Mouse (Mus musculus) liver, embryonic 14.5 days (tissue): ENCODE measurements around the gene Popdc2. TPM values are rescaled to one million over a fixed set of nuclear protein-coding genes. Genes with fewer than 3 reads are reported as not detected.
"Not testable (repeated sequence)": the region's sequence is repeated elsewhere in the genome, so short reads cannot be mapped to it uniquely, and the experiment has no call there.

Experiments
- ATAC-seq: fragments of 200-750 bp; cut with Nextera tagmentation; 2 replicates; pipeline ENCODE4 v1.8.0; 2017; ENCODE audit warnings: moderate number of reproducible peaks, mild to moderate bottlenecking, moderate library complexity; ENCODE audit not compliant: insufficient read depth
- DNase-seq, 3 experiments: peaks; one replicate each; pipeline ENCODE4 v3.0.0-alpha.2; 2012 to 2013; ENCODE audit warnings: low read depth in 3 of 3, low spot score in 3 of 3
- H3K27ac ChIP-seq: fragments of 300-500 bp; sonication (generic); 2 replicates; pipeline ENCODE4 v1.5.1; 2014; ENCODE audit warnings: moderate library complexity, mild to moderate bottlenecking, control low read depth, inconsistent platforms
- H3K27me3 ChIP-seq: fragments of 300-500 bp; sonication (generic); 2 replicates; pipeline ENCODE4 v1.6.1; 2014; ENCODE audit warnings: mild to moderate bottlenecking, low read length, moderate library complexity; ENCODE audit not compliant: control insufficient read depth, insufficient read depth
- H3K36me3 ChIP-seq: fragments of 300-500 bp; sonication (generic); replicated peaks from 2 replicates; pipeline ENCODE4 v1.6.1; 2014; ENCODE audit warnings: low read depth; ENCODE audit not compliant: control insufficient read depth, insufficient read depth
- H3K4me1 ChIP-seq, 2 experiments: fragments of 200-500 bp in 1 of 2; fragments of 300-500 bp in 1 of 2; sonication (generic) in 1 of 2; replicated peaks; 2 replicates each; pipeline ENCODE4 v1.6.1; 2012 to 2014; ENCODE audit warnings: antibody characterized with exemption in 1 of 2, inconsistent platforms in 1 of 2, low read length in 1 of 2; ENCODE audit not compliant: control insufficient read depth in 2 of 2, insufficient read depth in 2 of 2
- H3K4me2 ChIP-seq: fragments of 300-500 bp; sonication (generic); 2 replicates; pipeline ENCODE4 v1.6.1; 2014; ENCODE audit warnings: low read depth, mild to moderate bottlenecking, control low read depth, moderate library complexity
- H3K4me3 ChIP-seq, 2 experiments: fragments of 200-500 bp in 1 of 2; fragments of 300-500 bp in 1 of 2; sonication (generic) in 1 of 2; 2 replicates each; pipeline ENCODE4 v1.5.1; 2012 to 2014; ENCODE audit warnings: low read depth in 2 of 2, low read length in 2 of 2, mild to moderate bottlenecking in 2 of 2, control low read depth in 1 of 2, inconsistent platforms in 1 of 2, moderate library complexity in 1 of 2; ENCODE audit not compliant: insufficient read depth in 1 of 2
- H3K9ac ChIP-seq: fragments of 300-500 bp; sonication (generic); replicated peaks from 2 replicates; pipeline ENCODE4 v1.6.1; 2014; ENCODE audit warnings: mild to moderate bottlenecking, control low read depth, moderate library complexity
- H3K9me3 ChIP-seq: fragments of 300-500 bp; sonication (generic); 2 replicates; pipeline ENCODE4 v1.6.1; 2016; ENCODE audit warnings: low read length, mixed read lengths; ENCODE audit not compliant: control insufficient read depth
- CTCF ChIP-seq: IDR thresholded peaks from 2 replicates; pipeline ENCODE4 v1.5.1; 2016; ENCODE audit warnings: antibody characterized with exemption, low read depth, control low read depth
- EP300 ChIP-seq: IDR thresholded peaks from 2 replicates; pipeline ENCODE4 v1.6.1; 2016; ENCODE audit warnings: antibody characterized with exemption, low read depth
- WGBS: fragments of 180-500 bp; shearing (Covaris S2); extraction: QIAGEN DNeasy Blood & Tissue Kit; methylation state at CpG from one replicate; pipeline ENCODE4 v1.1.7; 2014; ENCODE audit not compliant: insufficient replicate concordance; 5-methylcytosine and 5-hydroxymethylcytosine counted together
- polyA plus RNA-seq, 2 experiments: library from polyadenylated mRNA; depleted of rRNA in 1 of 2; stranded (reverse) in 1 of 2; unstranded in 1 of 2; fragments of >200 nt; fragmentation: Nextera tagmentation in 1 of 2; extraction: Ambion mirVana in 1 of 2; gene quantifications; 2 replicates each; pipeline versions ENCODE4 v1.2.1 to v1.2.3; 2012 to 2014

Popdc2 gene
- polyA plus RNA-seq, 2 experiments = 23.2 to 24.5 TPM

GRCm38 (mm10) chr16:38326778-38327397 lies 35.1 kb upstream of the Popdc2 start:
- Histone ChIP-seq H3K27me3 (no peaks in the 10 kb centered on the region), H3K27ac (no peak overlapping the region), H3K4me2 (no peak overlapping the region), H3K36me3 (no peaks in the 10 kb centered on the region), H3K9ac (no peak overlapping the region), H3K4me1 (no peaks in the 10 kb centered on the region), H3K4me3 (no peak overlapping the region), H3K9me3 (no peaks in the 10 kb centered on the region)
- no peak for TF ChIP-seq CTCF
- TF ChIP-seq EP300 = no peak
- WGBS = 67% methylated on average over 11 of the region's 11 CpGs
- ATAC-seq (no peak), DNase-seq (no peak)

- WGBS = 70% methylated on average over 3 of the region's 3 CpGs
- ATAC-seq = no peak
These were observed 32.7 kb upstream of the Popdc2 start for GRCm38 (mm10) chr16:38329340-38329739.

GRCm38 (mm10) chr16:38334431-38334830 lies 27.6 kb upstream of the Popdc2 start:
- ATAC-seq (no peak), DNase-seq (no peak)
- H3K4me1 ChIP-seq = no peaks in the 10 kb centered on the region
- TF ChIP-seq CTCF = no peak
- TF ChIP-seq EP300 = no peak
- H3K27ac ChIP-seq = no peak overlapping the region
- no peaks in the 10 kb centered on the region for H3K36me3 ChIP-seq
- H3K27me3 ChIP-seq = no peaks in the 10 kb centered on the region
- no peak overlapping the region for H3K4me3 ChIP-seq
- H3K9me3 ChIP-seq = no peaks in the 10 kb centered on the region
- no peak overlapping the region for H3K9ac ChIP-seq
- H3K4me2 ChIP-seq = no peak overlapping the region
- WGBS = 54% methylated on average over 6 of the region's 6 CpGs

More at GRCm38 (mm10) chr16:38329340-38329739, 32.7 kb upstream of the Popdc2 start:
- TF ChIP-seq EP300 = no peak
- TF ChIP-seq CTCF = peak; percentile 60
- Histone ChIP-seq H3K9me3 (no peaks in the 10 kb centered on the region), H3K36me3 (no peaks in the 10 kb centered on the region), H3K4me3 (no peak overlapping the region), H3K27ac (no peak overlapping the region), H3K4me2 (no peak overlapping the region), H3K27me3 (no peaks in the 10 kb centered on the region), H3K4me1 (no peaks in the 10 kb centered on the region), H3K9ac (no peak overlapping the region)
- no peak for DNase-seq

- H3K27me3 ChIP-seq, H3K4me2 ChIP-seq, DNase-seq: not testable (repeated sequence)
These were observed 23.9 kb upstream of the Popdc2 start for GRCm38 (mm10) chr16:38338077-38338476.

GRCm38 (mm10) chr16:38341396-38342324 lies 20.3 kb upstream of the Popdc2 start, which contains the start of gene Maats1:
Maats1 (minus strand) TSS chr16:38342143.
- WGBS = 17% methylated on average over 30 of the region's 30 CpGs

More at GRCm38 (mm10) chr16:38338077-38338476, 23.9 kb upstream of the Popdc2 start:
- not testable (repeated sequence) for H3K27ac ChIP-seq, H3K9me3 ChIP-seq, H3K4me1 ChIP-seq, H3K9ac ChIP-seq, H3K4me3 ChIP-seq, H3K36me3 ChIP-seq, ATAC-seq
- TF ChIP-seq CTCF = peak; percentile 37
- WGBS = 63% methylated on average over 4 of the region's 4 CpGs

More at GRCm38 (mm10) chr16:38341396-38342324, 20.3 kb upstream of the Popdc2 start, which contains the start of gene Maats1:
- Histone ChIP-seq H3K27ac (no peak within 1 kb of the TSS), H3K4me2 (peak within 1 kb of the TSS; percentile 40), H3K9ac (no peak within 1 kb of the TSS), H3K4me3 (peak within 1 kb of the TSS in 1 of 2 experiments; percentile 36; a peak in 2 of 4 replicates), H3K36me3 (no peaks in the 10 kb centered on the region), H3K4me1 (peaks cover 4 to 12% of the 10 kb centered on the region in 2 experiments), H3K27me3 (no peaks in the 10 kb centered on the region), H3K9me3 (no peaks in the 10 kb centered on the region)
- ATAC-seq (peak; percentile 60; the same call in 1 of the 2 replicates), DNase-seq (peak; percentile 52 to 69 (median 59))
- TF ChIP-seq EP300 = no peak
- no peak for TF ChIP-seq CTCF
